ENCODE assay signal across 8 mouse cellular contexts in the genomic region with DNA sequence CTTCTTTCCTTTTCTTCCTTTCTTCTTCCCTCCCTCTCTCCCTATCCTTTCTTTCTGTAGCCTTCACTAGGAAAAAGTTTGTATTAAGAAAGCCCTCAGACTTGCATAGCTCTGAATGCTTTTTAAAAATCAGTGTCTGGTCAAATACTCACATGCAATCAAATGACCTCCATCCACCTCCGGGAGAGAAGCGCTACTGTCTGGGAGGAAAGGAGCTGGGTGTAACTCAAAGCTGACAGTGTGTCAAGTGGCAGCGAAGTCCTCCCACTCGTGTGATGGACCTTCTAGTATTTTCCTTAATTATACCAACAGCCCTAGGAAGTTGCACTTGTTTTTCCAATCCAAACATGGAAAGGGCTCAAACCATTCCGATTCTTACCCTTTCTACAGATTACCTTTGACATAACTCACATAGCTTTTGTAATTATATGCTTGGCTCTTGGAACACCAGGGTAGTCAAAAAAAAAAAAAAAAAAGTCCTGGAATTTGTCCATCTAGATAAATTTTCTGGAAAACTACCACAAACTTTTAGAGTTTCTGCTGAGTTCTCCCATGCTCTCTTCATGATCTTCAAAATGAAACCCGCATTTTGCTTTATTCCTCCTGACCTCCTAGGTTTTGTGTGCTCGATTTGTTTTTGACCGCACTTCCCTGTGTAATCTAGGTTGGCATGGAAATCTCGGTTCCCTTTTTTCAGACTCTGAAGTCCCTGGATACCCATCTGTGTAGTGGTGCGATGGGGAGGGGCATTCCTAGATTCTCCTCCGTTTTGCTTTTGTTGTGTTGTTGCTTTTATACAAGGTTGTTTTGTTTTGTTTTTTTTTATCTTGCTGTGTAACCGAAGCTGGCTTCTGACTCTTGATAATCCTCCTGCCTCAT. TPM values are rescaled to one million over a fixed set of nuclear protein-coding genes. Genes with fewer than 3 reads are reported as not detected.
DNase-seq lines count a peak whose midpoint lies in the region; ATAC-seq and TF ChIP-seq lines count a peak whose summit lies in the region.

TSS of gene St3gal6 (minus strand) at position 272 of the 879 bp plus-strand sequence.

- H3K9ac ChIP-seq in limb, embryonic 13.5 days: peak within 1 kb of the TSS; percentile 88
- peak within 1 kb of the TSS; percentile 57 for H3K9ac ChIP-seq in stomach, embryonic 15.5 days

- WGBS in limb, embryonic 13.5 days: 86% methylated on average over 12 of the region's 12 CpGs
- 85% methylated on average over 12 of the region's 12 CpGs for WGBS in stomach, embryonic 15.5 days

- no peaks in the 10 kb centered on the region for H3K36me3 ChIP-seq in testis, adult 2 months (ENCODE audit: control insufficient read depth, insufficient read depth, low read length)
- peaks cover 6% of the 10 kb centered on the region for H3K36me3 ChIP-seq in erythroblast, embryonic 14.5 days (ENCODE audit: control insufficient read depth)
- no peaks in the 10 kb centered on the region; the same call in 1 of the 2 replicates for H3K36me3 ChIP-seq in limb, embryonic 13.5 days
- no peaks in the 10 kb centered on the region for H3K36me3 ChIP-seq in stomach, embryonic 15.5 days

- no peak for ATAC-seq in limb, embryonic 13.5 days (ENCODE audit: low FRiP score, low read depth)
- no peak for ATAC-seq in stomach, embryonic 15.5 days (ENCODE audit: insufficient read depth, low FRiP score, low read depth)

- H3K27me3 ChIP-seq in testis, adult 2 months (ENCODE audit: control insufficient read depth, insufficient read depth, low read length): no peaks in the 10 kb centered on the region; the same call in 1 of the 2 replicates
- H3K27me3 ChIP-seq in erythroblast, embryonic 14.5 days (ENCODE audit: control insufficient read depth): no peaks in the 10 kb centered on the region
- no peaks in the 10 kb centered on the region for H3K27me3 ChIP-seq in limb, embryonic 13.5 days
- no peaks in the 10 kb centered on the region for H3K27me3 ChIP-seq in stomach, embryonic 15.5 days (replicated peaks)

- no peak for TF ChIP-seq POLR2A in testis, adult 2 months (IDR thresholded peaks at IDR 0.05; ENCODE audit: control insufficient read depth, low read depth, low read length)

- H3K27ac ChIP-seq in testis, adult 2 months (ENCODE audit: control insufficient read depth, insufficient read depth, low read depth, low read length): peak within 1 kb of the TSS; percentile 65
- H3K27ac ChIP-seq in limb, embryonic 13.5 days: peak within 1 kb of the TSS; percentile 86
- H3K27ac ChIP-seq in stomach, embryonic 15.5 days: peak within 1 kb of the TSS; percentile 69

- H3K4me3 ChIP-seq in testis, adult 2 months (ENCODE audit: control insufficient read depth, low read depth, low read length): peak within 1 kb of the TSS; percentile 89
- peak within 1 kb of the TSS; percentile 99 for H3K4me3 ChIP-seq in erythroblast, embryonic 14.5 days (replicated peaks)
- H3K4me3 ChIP-seq in limb, embryonic 13.5 days: peak within 1 kb of the TSS; percentile 62
- peak within 1 kb of the TSS; percentile 67 for H3K4me3 ChIP-seq in stomach, embryonic 15.5 days (replicated peaks)

- peak within 1 kb of the TSS; percentile 87 for H3K4me2 ChIP-seq in limb, embryonic 13.5 days (replicated peaks)
- H3K4me2 ChIP-seq in stomach, embryonic 15.5 days: peak within 1 kb of the TSS; percentile 92

- H3K9me3 ChIP-seq in erythroblast, embryonic 14.5 days (ENCODE audit: control insufficient read depth, low read length): no peaks in the 10 kb centered on the region
- peaks cover 6% of the 10 kb centered on the region; the same call in 1 of the 2 replicates for H3K9me3 ChIP-seq in limb, embryonic 13.5 days
- no peaks in the 10 kb centered on the region for H3K9me3 ChIP-seq in stomach, embryonic 15.5 days

- H3K4me1 ChIP-seq in testis, adult 2 months (ENCODE audit: control insufficient read depth, insufficient read depth, low read length): peaks cover 3% of the 10 kb centered on the region; the same call in 1 of the 2 replicates
- H3K4me1 ChIP-seq in erythroblast, embryonic 14.5 days (ENCODE audit: control insufficient read depth): peaks cover 83% of the 10 kb centered on the region
- peaks cover 18% of the 10 kb centered on the region for H3K4me1 ChIP-seq in limb, embryonic 13.5 days
- H3K4me1 ChIP-seq in stomach, embryonic 15.5 days: no peaks in the 10 kb centered on the region; the same call in 1 of the 2 replicates

- intact Hi-C loops in heart, postnatal 10 days (cut with DNase I): loop anchor here (5.0 kb wide), 2 partner anchors 47 to 98 kb away; no protein-coding TSS in a partner anchor

- TF ChIP-seq CTCF in testis, adult 2 months (IDR thresholded peaks at IDR 0.05; ENCODE audit: control insufficient read depth, insufficient read depth, insufficient replicate concordance, low read depth, low read length): no peak

- no peak for DNase-seq in testis, postnatal 10 days (ENCODE audit: low spot score)
- DNase-seq in heart, postnatal 10 days: no peak
- DNase-seq in right cerebral cortex, postnatal 14 days: no peak
- no peak for DNase-seq in T-cell, adult 2 months (ENCODE audit: low spot score)

RNA-seq across cellular contexts. Expression of gene St3gal6, which starts in this region (rescaled TPM):
- polyA plus RNA-seq in testis, adult 2 months (2012; rRNA removed): 24.2 and 27.0 TPM in 2 replicates
- polyA plus RNA-seq in erythroblast, embryonic 14.5 days (2012): 10.4 and 11.5 TPM in 2 replicates
- total RNA-seq in heart, postnatal 10 days (2021): 10 to 100 TPM; 32.4 to 33.0 TPM
- 17.9 and 18.6 TPM in 2 replicates for polyA plus RNA-seq in limb, embryonic 13.5 days (2015; fragmentation: Nextera tagmentation; extraction: Ambion mirVana)
- 14.6 and 15.7 TPM in 2 replicates for polyA plus RNA-seq in stomach, embryonic 15.5 days (2015; fragmentation: Nextera tagmentation; extraction: Ambion mirVana)
